Mouse (Mus musculus) urinary bladder, adult 18-20 months (tissue): ENCODE results near the gene Sema4c.
A peak's percentile ranks its signal among the peaks of the same experiment; 100 is the strongest.

Source experiments
- DNase-seq, 2 experiments: peaks; one replicate each; pipeline ENCODE4 v3.0.0; 2022; ENCODE audit warnings: low spot score in 2 of 2, mixed read lengths in 2 of 2

Gene Sema4c

GRCm38 (mm10) chr1:36579974-36580383 is 21.8 kb upstream of the Sema4c start:
- DNase-seq, result no peak

- DNase-seq, result no peak
Observed at GRCm38 (mm10) chr1:36576991-36577675, 19.0 kb upstream of the Sema4c start.

GRCm38 (mm10) chr1:36575347-36575746 is 17.2 kb upstream of the Sema4c start:
- no peak for DNase-seq

- peak in 1 of 2 experiments; percentile 55 for DNase-seq
Observed at GRCm38 (mm10) chr1:36574196-36574955, 16.2 kb upstream of the Sema4c start.

- DNase-seq, result peak in 1 of 2 experiments; percentile 71
Observed at GRCm38 (mm10) chr1:36573524-36573923, 15.4 kb upstream of the Sema4c start.

- DNase-seq, result no peak
Observed at GRCm38 (mm10) chr1:36572709-36573108, 14.6 kb upstream of the Sema4c start.

GRCm38 (mm10) chr1:36572140-36572700 is 14.1 kb upstream of the Sema4c start:
- no peak for DNase-seq

- no peak for DNase-seq
Observed at GRCm38 (mm10) chr1:36571627-36572026, 13.5 kb upstream of the Sema4c start.

GRCm38 (mm10) chr1:36570320-36570719 is 12.2 kb upstream of the Sema4c start:
- DNase-seq, result no peak

- DNase-seq, result no peak
Observed at GRCm38 (mm10) chr1:36569694-36570276, 11.6 kb upstream of the Sema4c start.

GRCm38 (mm10) chr1:36568776-36569175 is 10.6 kb upstream of the Sema4c start:
- DNase-seq, result no peak

GRCm38 (mm10) chr1:36567818-36568603 is 9.9 kb upstream of the Sema4c start:
- no peak for DNase-seq

GRCm38 (mm10) chr1:36566425-36566824 is 8.3 kb upstream of the Sema4c start:
- no peak for DNase-seq

GRCm38 (mm10) chr1:36564101-36564500 is 6.0 kb upstream of the Sema4c start:
- no peak for DNase-seq

- DNase-seq, result no peak
Observed at GRCm38 (mm10) chr1:36563632-36564031, 5.5 kb upstream of the Sema4c start.

- no peak for DNase-seq
Observed at GRCm38 (mm10) chr1:36563197-36563596, 5.0 kb upstream of the Sema4c start.

- DNase-seq, result no peak
Observed at GRCm38 (mm10) chr1:36562388-36562787, 4.2 kb upstream of the Sema4c start.

- DNase-seq, result no peak
Observed at GRCm38 (mm10) chr1:36560903-36561302, 2.8 kb upstream of the Sema4c start.

GRCm38 (mm10) chr1:36559888-36560287 is 1.7 kb upstream of the Sema4c start:
- no peak for DNase-seq

GRCm38 (mm10) chr1:36559256-36559655 is 1.1 kb upstream of the Sema4c start:
- DNase-seq, result no peak

- peak; percentile 82 to 84 for DNase-seq
Observed at GRCm38 (mm10) chr1:36557457-36558011, 615 bp downstream of the Sema4c start.
